Mouse (Mus musculus): ENCODE data around the gene Kif24. TPM values are rescaled to one million over a fixed set of nuclear protein-coding genes. Genes with fewer than 3 reads are reported as not detected.

Kif24 gene
- total and polyA plus RNA-seq, 3 experiments, result 7.0 to 47.8 (median 21.6) TPM

DNA sequence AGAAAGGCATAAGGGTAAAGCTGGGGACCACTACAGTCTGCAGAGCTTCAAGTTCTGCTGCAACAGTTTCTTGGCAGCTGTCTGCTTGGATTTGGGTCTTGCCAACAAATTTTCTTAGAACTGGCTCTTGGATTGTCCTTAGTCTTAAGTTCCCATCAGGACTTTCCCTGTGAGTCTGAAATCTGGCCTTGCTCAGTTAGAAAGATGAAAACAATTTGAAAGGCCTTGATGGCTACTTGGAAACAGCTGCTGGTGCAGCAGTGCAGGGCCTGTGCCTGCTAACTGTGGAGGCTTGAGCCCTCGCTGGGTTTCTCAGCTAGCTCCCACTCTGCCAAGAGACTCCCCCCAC is 14.7 kb upstream of the Kif24 start:
- Histone ChIP-seq H3K9me3 (replicated peaks) (no peaks in the 10 kb centered on the region), H3K4me1 (ENCODE audit: insufficient read depth, low read depth, low read length) (peaks cover 3% of the 10 kb centered on the region), H3K4me3 (ENCODE audit: low read depth, low read length) (no peak overlapping the region), H3K27me3 (ENCODE audit: insufficient read depth, low read length) (no peaks in the 10 kb centered on the region), H3K36me3 (replicated peaks) (peaks cover 68% of the 10 kb centered on the region)
- ATAC-seq (ENCODE audit: extremely low read depth, insufficient number of reproducible peaks, low FRiP score, poor library complexity, severe bottlenecking) (no peak), DNase-seq (ENCODE audit: low spot score) (no peak)
- TF ChIP-seq GATA2 (IDR thresholded peaks at IDR 0.05; ENCODE audit: borderline replicate concordance, low read depth, low read length), result no peak
- TF ChIP-seq TAL1 (conservative IDR thresholded peaks at IDR 0.05; ENCODE audit: low read depth, low read length), result no peak
- no peak for TF ChIP-seq POLR2AphosphoS5 (IDR thresholded peaks at IDR 0.05; ENCODE audit: insufficient replicate concordance, low read depth, low read length)
- TF ChIP-seq CTCF (IDR thresholded peaks at IDR 0.05; ENCODE audit: low read depth, low read length), result no peak

DNA sequence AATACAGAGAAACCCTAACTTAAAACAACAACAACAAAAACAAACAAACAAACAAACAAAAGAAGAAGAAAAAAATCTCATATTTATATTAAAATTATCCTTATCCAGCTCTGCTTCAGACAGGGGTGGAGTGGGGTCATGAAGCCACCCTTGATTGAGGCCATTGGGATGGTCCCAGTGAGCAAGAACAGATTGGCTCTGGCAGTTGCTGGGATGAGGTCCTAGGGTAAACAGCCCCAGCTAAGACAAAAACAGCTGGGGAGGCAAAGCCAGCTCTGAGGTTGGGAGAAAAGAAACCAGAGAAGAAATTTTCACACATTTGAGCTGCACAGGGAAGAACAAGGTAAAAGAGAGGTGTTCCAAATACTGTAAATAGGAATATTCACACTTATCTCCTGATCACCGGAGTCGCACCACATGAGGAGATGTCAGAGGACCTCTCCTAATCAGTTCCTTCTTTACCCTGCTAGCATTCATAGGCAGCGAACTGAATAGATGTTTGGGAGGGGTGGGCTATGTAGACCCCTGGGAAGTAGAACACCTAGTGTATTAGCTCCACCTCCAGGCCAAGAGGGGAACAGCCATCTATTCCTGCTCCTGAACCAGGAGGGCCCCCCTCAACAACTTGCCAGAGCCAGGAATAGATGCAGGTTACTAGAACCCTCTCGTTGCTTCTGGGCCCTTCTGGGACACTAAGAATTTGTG is 14.2 kb upstream of the Kif24 start:
- Histone ChIP-seq H3K9me3 (replicated peaks) (no peaks in the 10 kb centered on the region), H3K4me3 (ENCODE audit: low read depth, low read length) (no peak overlapping the region), H3K36me3 (replicated peaks) (peaks cover 68% of the 10 kb centered on the region), H3K4me1 (ENCODE audit: insufficient read depth, low read depth, low read length) (peaks cover 5% of the 10 kb centered on the region), H3K27me3 (ENCODE audit: insufficient read depth, low read length) (no peaks in the 10 kb centered on the region)
- ATAC-seq (ENCODE audit: extremely low read depth, insufficient number of reproducible peaks, low FRiP score, poor library complexity, severe bottlenecking) (no peak), DNase-seq (ENCODE audit: low spot score) (no peak)
- TF ChIP-seq GATA2 (IDR thresholded peaks at IDR 0.05; ENCODE audit: borderline replicate concordance, low read depth, low read length), result no peak
- TF ChIP-seq TAL1 (conservative IDR thresholded peaks at IDR 0.05; ENCODE audit: low read depth, low read length), result no peak
- TF ChIP-seq CTCF (IDR thresholded peaks at IDR 0.05; ENCODE audit: low read depth, low read length), result no peak
- TF ChIP-seq POLR2AphosphoS5 (IDR thresholded peaks at IDR 0.05; ENCODE audit: insufficient replicate concordance, low read depth, low read length), result no peak
- TF ChIP-seq GATA1 (IDR thresholded peaks at IDR 0.05; ENCODE audit: borderline replicate concordance, low read length), result no peak

DNA sequence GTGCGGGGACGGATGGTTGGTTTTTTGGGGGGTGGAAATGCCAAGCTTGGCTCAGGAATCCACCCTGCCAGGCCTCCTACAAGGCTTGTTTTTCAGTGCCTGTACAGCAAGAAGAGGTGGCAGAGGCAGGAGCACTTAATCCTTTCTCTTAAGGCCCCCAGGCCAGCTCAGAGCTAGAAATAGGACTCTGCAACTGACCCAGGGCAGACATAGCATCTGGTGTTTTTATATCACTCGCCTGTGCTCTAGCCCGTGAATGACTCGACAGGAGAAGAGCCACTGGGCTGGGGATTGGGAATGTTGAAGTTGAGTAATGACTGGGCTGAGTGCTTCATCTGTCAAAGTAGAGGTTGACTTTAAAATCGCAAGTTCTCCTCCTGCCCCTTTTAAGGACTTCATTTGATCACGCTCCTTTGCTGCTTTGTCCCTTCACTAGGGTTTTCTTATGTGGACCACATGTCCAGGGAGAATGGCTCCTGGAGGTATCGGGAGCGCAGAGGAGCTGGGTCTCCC is 13.0 kb upstream of the Kif24 start:
- ATAC-seq (ENCODE audit: extremely low read depth, insufficient number of reproducible peaks, low FRiP score, poor library complexity, severe bottlenecking), result no peak
- no peaks in the 10 kb centered on the region for H3K9me3 ChIP-seq (replicated peaks)

DNA sequence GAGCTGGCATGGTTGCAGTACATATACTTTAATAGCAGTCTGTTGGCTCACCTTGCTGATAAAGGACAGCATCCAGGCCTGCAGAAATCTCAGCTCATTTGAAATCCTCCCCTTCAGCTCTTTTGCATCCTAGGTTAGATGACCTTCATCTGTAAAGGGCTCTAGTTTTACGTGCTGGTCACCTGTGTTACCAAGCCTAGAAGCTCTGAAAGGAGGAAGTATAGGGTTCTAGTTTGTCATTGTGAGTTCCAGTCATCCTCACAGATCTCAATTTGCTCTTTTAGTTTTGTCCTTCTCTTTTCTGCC is 6.7 kb upstream of the Kif24 start:
- Histone ChIP-seq H3K4me1 (ENCODE audit: insufficient read depth, low read depth, low read length) (peaks cover 16% of the 10 kb centered on the region), H3K36me3 (replicated peaks) (peaks cover 38% of the 10 kb centered on the region), H3K4me3 (ENCODE audit: low read depth, low read length) (no peak overlapping the region), H3K27me3 (ENCODE audit: insufficient read depth, low read length) (no peaks in the 10 kb centered on the region), H3K9me3 (replicated peaks) (no peaks in the 10 kb centered on the region)
- DNase-seq (ENCODE audit: low spot score), result no peak
- no peak for ATAC-seq (ENCODE audit: extremely low read depth, insufficient number of reproducible peaks, low FRiP score, poor library complexity, severe bottlenecking)
- TF ChIP-seq POLR2AphosphoS5 (IDR thresholded peaks at IDR 0.05; ENCODE audit: insufficient replicate concordance, low read depth, low read length) (no peak), CTCF (IDR thresholded peaks at IDR 0.05; ENCODE audit: low read depth, low read length) (no peak), GATA1 (IDR thresholded peaks at IDR 0.05; ENCODE audit: borderline replicate concordance, low read length) (no peak), GATA2 (IDR thresholded peaks at IDR 0.05; ENCODE audit: borderline replicate concordance, low read depth, low read length) (no peak), TAL1 (conservative IDR thresholded peaks at IDR 0.05; ENCODE audit: low read depth, low read length) (no peak)

More for the DNA sequence above, 13.0 kb upstream of the Kif24 start:
- Histone ChIP-seq H3K4me3 (ENCODE audit: low read depth, low read length) (no peak overlapping the region), H3K36me3 (replicated peaks) (peaks cover 65% of the 10 kb centered on the region), H3K4me1 (ENCODE audit: insufficient read depth, low read depth, low read length) (peaks cover 8% of the 10 kb centered on the region), H3K27me3 (ENCODE audit: insufficient read depth, low read length) (no peaks in the 10 kb centered on the region)
- TF ChIP-seq CTCF (IDR thresholded peaks at IDR 0.05; ENCODE audit: low read depth, low read length) (no peak), POLR2AphosphoS5 (IDR thresholded peaks at IDR 0.05; ENCODE audit: insufficient replicate concordance, low read depth, low read length) (no peak), TAL1 (conservative IDR thresholded peaks at IDR 0.05; ENCODE audit: low read depth, low read length) (no peak), GATA2 (IDR thresholded peaks at IDR 0.05; ENCODE audit: borderline replicate concordance, low read depth, low read length) (no peak), GATA1 (IDR thresholded peaks at IDR 0.05; ENCODE audit: borderline replicate concordance, low read length) (no peak)
- DNase-seq (ENCODE audit: low spot score), result no peak

DNA sequence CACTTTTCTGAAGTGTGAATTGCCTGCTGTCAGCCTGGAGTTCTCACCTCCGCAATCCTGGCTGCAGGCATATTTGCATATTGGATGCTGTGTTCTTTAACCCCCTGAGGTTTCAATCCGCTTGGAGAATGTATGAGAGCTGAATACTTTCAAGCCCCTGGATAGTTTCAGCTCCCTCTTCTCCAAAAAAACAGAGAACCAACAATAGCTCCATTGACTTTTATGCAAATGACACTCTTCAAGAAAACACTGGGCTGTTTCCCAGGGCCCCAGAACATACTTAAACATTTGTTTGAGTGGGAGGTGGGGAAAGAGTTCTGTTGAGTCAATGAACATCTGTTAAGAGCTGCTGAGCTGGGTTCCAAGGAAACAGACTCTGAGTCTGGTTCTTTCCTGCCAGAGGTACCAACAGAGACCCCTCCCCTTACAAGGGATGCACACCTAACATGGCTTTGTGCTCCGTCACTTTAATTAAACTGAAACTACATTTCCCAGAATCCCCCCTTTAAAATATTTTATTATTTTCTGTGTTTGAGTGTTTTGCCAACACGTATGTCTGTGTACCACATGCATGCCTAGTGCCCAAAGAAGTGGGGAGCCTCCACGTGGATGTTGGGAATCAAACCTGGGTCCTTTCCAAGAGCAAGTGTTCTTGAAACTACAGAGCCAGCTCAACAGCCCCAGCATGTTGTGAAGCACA is 6.1 kb upstream of the Kif24 start:
- H3K4me1 ChIP-seq (ENCODE audit: insufficient read depth, low read depth, low read length), result peaks cover 18% of the 10 kb centered on the region
- DNase-seq (ENCODE audit: low spot score) (no peak), ATAC-seq (ENCODE audit: extremely low read depth, insufficient number of reproducible peaks, low FRiP score, poor library complexity, severe bottlenecking) (no peak)
- no peak for TF ChIP-seq GATA2 (IDR thresholded peaks at IDR 0.05; ENCODE audit: borderline replicate concordance, low read depth, low read length)
- no peak for TF ChIP-seq GATA1 (IDR thresholded peaks at IDR 0.05; ENCODE audit: borderline replicate concordance, low read length)
- no peak for TF ChIP-seq TAL1 (conservative IDR thresholded peaks at IDR 0.05; ENCODE audit: low read depth, low read length)
- H3K27me3 ChIP-seq (ENCODE audit: insufficient read depth, low read length), result no peaks in the 10 kb centered on the region
- no peaks in the 10 kb centered on the region for H3K9me3 ChIP-seq (replicated peaks)
- no peak overlapping the region for H3K4me3 ChIP-seq (ENCODE audit: low read depth, low read length)
- H3K36me3 ChIP-seq (replicated peaks), result peaks cover 37% of the 10 kb centered on the region

DNA sequence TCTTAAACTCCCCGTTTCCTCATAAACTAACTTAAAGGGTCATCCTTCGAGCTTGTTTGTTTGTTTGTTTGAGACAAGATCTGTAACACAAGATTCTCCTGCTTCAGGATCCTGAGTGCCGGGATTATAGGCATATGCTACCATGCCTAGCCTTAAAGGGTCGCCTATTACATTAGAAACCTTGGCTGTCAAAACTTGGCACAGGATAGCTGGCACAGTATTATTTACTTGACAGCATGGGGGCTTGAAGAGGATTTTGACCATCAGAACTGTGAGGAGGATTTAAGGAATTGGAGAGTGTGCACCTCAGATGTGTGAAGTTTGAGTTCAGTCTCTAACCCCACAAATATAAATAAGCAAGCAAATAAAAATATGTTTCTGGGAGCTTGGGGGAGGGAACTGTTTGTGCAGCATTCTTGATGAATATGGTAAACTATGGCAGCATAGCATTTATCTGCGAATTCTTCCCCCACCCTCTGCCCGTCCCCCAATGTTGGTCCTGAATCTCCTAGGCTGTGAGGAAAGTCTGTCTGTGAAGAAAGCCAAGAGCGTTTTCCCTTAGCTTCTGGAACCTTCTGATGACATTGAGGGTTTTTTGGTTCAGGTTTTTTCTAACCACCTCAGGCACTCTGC is 5.5 kb upstream of the Kif24 start:
- peaks cover 23% of the 10 kb centered on the region for H3K4me1 ChIP-seq (ENCODE audit: insufficient read depth, low read depth, low read length)
- H3K36me3 ChIP-seq (replicated peaks), result peaks cover 37% of the 10 kb centered on the region
- TF ChIP-seq GATA2 (IDR thresholded peaks at IDR 0.05; ENCODE audit: borderline replicate concordance, low read depth, low read length) (no peak), POLR2AphosphoS5 (IDR thresholded peaks at IDR 0.05; ENCODE audit: insufficient replicate concordance, low read depth, low read length) (no peak), TAL1 (conservative IDR thresholded peaks at IDR 0.05; ENCODE audit: low read depth, low read length) (no peak), CTCF (IDR thresholded peaks at IDR 0.05; ENCODE audit: low read depth, low read length) (no peak), GATA1 (IDR thresholded peaks at IDR 0.05; ENCODE audit: borderline replicate concordance, low read length) (no peak)
- DNase-seq (ENCODE audit: low spot score), result no peak
- H3K9me3 ChIP-seq (replicated peaks), result no peaks in the 10 kb centered on the region
- no peak for ATAC-seq (ENCODE audit: extremely low read depth, insufficient number of reproducible peaks, low FRiP score, poor library complexity, severe bottlenecking)
- no peaks in the 10 kb centered on the region for H3K27me3 ChIP-seq (ENCODE audit: insufficient read depth, low read length)
- H3K4me3 ChIP-seq (ENCODE audit: low read depth, low read length), result no peak overlapping the region

Data from G1E (cell line).